Mouse (Mus musculus): ENCODE data around the gene Actg1. TPM values are rescaled to one million over a fixed set of nuclear protein-coding genes. Genes with fewer than 3 reads are reported as not detected.
A peak's percentile ranks its signal among the peaks of the same experiment; 100 is the strongest.

The Actg1 gene
- total RNA-seq, 1 experiment = 2,367 TPM

- in situ Hi-C loops (cut with MboI; ENCODE audit: low sequenced_read_pairs in 2 of 2, unreplicated experiment in 2 of 2) = no loop called here
- Histone ChIP-seq H3K4me3 (ENCODE audit: insufficient read depth in 1 of 2, low read depth in 1 of 2, low read length in 2 of 2, poor library complexity in 1 of 2, severe bottlenecking in 1 of 2) (no peak overlapping the region), H3K9me3 (ENCODE audit: control insufficient read depth, insufficient read depth, low read depth, low read length) (no peaks in the 10 kb centered on the region; the same call in none of the 2 replicates), H3K36me3 (ENCODE audit: control insufficient read depth, insufficient read depth, low read length, poor library complexity, severe bottlenecking) (no peaks in the 10 kb centered on the region), H3K27ac (ENCODE audit: insufficient read depth, low read depth, low read length, poor library complexity, severe bottlenecking) (no peak overlapping the region), H3K9ac (ENCODE audit: insufficient read depth, low read depth, low read length, poor library complexity, severe bottlenecking) (no peak overlapping the region), H3K4me1 (ENCODE audit: control insufficient read depth in 2 of 2, insufficient read depth in 2 of 2, low read length in 2 of 2, poor library complexity in 1 of 2) (peaks cover 3 to 12% of the 10 kb centered on the region in 2 experiments; a peak in 2 of 4 replicates)
- no peak for DNase-seq (ENCODE audit: low read depth, low spot score)
- TF ChIP-seq HCFC1 (IDR thresholded peaks at IDR 0.05; ENCODE audit: borderline replicate concordance, insufficient read depth, low read length) = no peak
- no peak for TF ChIP-seq ZNF384 (IDR thresholded peaks at IDR 0.05; ENCODE audit: low read depth, low read length)
- TF ChIP-seq CHD2 (IDR thresholded peaks at IDR 0.05; ENCODE audit: low read depth, low read length) = no peak
- TF ChIP-seq ZC3H11A (IDR thresholded peaks at IDR 0.05; ENCODE audit: borderline replicate concordance, low read depth, low read length) = no peak
- TF ChIP-seq MAFK (IDR thresholded peaks at IDR 0.05; ENCODE audit: insufficient read depth, low read depth, low read length) = no peak
Measured at GRCm38 (mm10) chr11:120313906-120314685, 34.2 kb downstream of the Actg1 start.

DNA sequence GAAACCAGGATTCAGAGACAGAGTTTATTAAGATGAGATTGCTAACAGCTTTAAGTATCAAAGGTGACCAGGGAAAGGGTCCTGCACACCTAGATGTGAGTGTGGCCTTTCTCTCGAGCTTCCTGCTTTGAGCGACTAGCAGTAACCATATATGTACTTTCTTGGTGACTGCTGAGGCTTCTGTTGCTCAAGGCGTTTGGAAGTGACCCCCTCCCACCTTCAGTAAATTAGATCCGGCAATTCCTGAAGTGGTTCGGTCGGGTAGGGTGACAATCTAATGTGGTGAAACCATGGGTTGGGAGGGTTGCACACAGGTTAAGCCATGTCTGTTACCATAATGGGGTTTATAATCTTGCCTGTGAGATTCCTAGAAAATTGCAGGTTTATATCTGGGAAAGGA, 36.3 kb downstream of the Actg1 start:
- Histone ChIP-seq H3K9ac (ENCODE audit: insufficient read depth, low read depth, low read length, poor library complexity, severe bottlenecking) (no peak overlapping the region), H3K4me3 (ENCODE audit: insufficient read depth in 1 of 2, low read depth in 1 of 2, low read length in 2 of 2, poor library complexity in 1 of 2, severe bottlenecking in 1 of 2) (no peak overlapping the region), H3K4me1 (ENCODE audit: control insufficient read depth in 2 of 2, insufficient read depth in 2 of 2, low read length in 2 of 2, poor library complexity in 1 of 2) (peaks cover 3 to 12% of the 10 kb centered on the region in 2 experiments; a peak in 2 of 4 replicates), H3K36me3 (ENCODE audit: control insufficient read depth, insufficient read depth, low read length, poor library complexity, severe bottlenecking) (no peaks in the 10 kb centered on the region), H3K27ac (ENCODE audit: insufficient read depth, low read depth, low read length, poor library complexity, severe bottlenecking) (no peak overlapping the region), H3K9me3 (ENCODE audit: control insufficient read depth, insufficient read depth, low read depth, low read length) (no peaks in the 10 kb centered on the region; the same call in none of the 2 replicates)
- DNase-seq (ENCODE audit: low read depth, low spot score) = no peak
- in situ Hi-C loops (cut with MboI; ENCODE audit: low sequenced_read_pairs in 2 of 2, unreplicated experiment in 2 of 2) = no loop called here
- TF ChIP-seq CHD2 (IDR thresholded peaks at IDR 0.05; ENCODE audit: low read depth, low read length) = no peak
- TF ChIP-seq MAFK (IDR thresholded peaks at IDR 0.05; ENCODE audit: insufficient read depth, low read depth, low read length) = no peak
- TF ChIP-seq ZNF384 (IDR thresholded peaks at IDR 0.05; ENCODE audit: low read depth, low read length) = no peak
- TF ChIP-seq ZC3H11A (IDR thresholded peaks at IDR 0.05; ENCODE audit: borderline replicate concordance, low read depth, low read length) = no peak
- TF ChIP-seq HCFC1 (IDR thresholded peaks at IDR 0.05; ENCODE audit: borderline replicate concordance, insufficient read depth, low read length) = no peak

- in situ Hi-C loops (cut with MboI; ENCODE audit: low sequenced_read_pairs in 2 of 2, unreplicated experiment in 2 of 2) = no loop called here
- H3K27ac ChIP-seq (ENCODE audit: insufficient read depth, low read depth, low read length, poor library complexity, severe bottlenecking) = no peak overlapping the region
- no peak for DNase-seq (ENCODE audit: low read depth, low spot score)
- H3K4me3 ChIP-seq (ENCODE audit: insufficient read depth in 1 of 2, low read depth in 1 of 2, low read length in 2 of 2, poor library complexity in 1 of 2, severe bottlenecking in 1 of 2) = peak overlapping the region in 1 of 2 experiments; percentile 58; a peak in 2 of 4 replicates
- H3K9ac ChIP-seq (ENCODE audit: insufficient read depth, low read depth, low read length, poor library complexity, severe bottlenecking) = no peak overlapping the region
- H3K4me1 ChIP-seq (ENCODE audit: control insufficient read depth in 2 of 2, insufficient read depth in 2 of 2, low read length in 2 of 2, poor library complexity in 1 of 2) = peaks cover 3 to 12% of the 10 kb centered on the region in 2 experiments; a peak in 2 of 4 replicates
- no peaks in the 10 kb centered on the region; the same call in 1 of the 2 replicates for H3K9me3 ChIP-seq (ENCODE audit: control insufficient read depth, insufficient read depth, low read depth, low read length)
- H3K36me3 ChIP-seq (ENCODE audit: control insufficient read depth, insufficient read depth, low read length, poor library complexity, severe bottlenecking) = no peaks in the 10 kb centered on the region
- TF ChIP-seq CHD2 (IDR thresholded peaks at IDR 0.05; ENCODE audit: low read depth, low read length) (no peak), MAFK (IDR thresholded peaks at IDR 0.05; ENCODE audit: insufficient read depth, low read depth, low read length) (no peak), ZNF384 (IDR thresholded peaks at IDR 0.05; ENCODE audit: low read depth, low read length) (no peak), ZC3H11A (IDR thresholded peaks at IDR 0.05; ENCODE audit: borderline replicate concordance, low read depth, low read length) (no peak), HCFC1 (IDR thresholded peaks at IDR 0.05; ENCODE audit: borderline replicate concordance, insufficient read depth, low read length) (no peak)
Measured at GRCm38 (mm10) chr11:120311561-120311960, 36.8 kb downstream of the Actg1 start.

DNA sequence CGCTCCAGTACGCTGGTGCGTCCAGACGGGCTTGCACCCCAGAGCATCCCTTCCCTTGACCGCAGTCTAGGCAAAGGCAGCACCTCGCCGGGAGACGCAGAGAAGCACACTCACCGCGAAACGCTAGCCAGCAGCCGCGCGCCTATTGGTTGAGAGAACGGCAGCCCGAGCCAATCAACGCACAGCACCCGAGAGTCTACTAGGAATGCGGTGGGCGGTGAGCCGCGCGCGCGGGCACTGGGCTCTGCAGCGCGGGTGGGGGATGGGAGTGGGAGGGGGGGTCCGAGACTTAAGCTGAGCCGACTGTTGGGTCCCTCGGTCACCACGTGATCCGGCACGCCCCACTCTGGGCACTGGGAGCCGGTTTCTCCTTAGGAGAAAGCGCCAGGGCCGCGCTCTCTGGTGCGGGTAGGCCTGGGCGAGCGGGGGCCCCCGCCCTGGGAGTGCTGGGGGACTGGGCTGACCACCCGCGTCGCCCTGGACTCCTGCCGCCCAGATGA, 37.5 kb downstream of the Actg1 start:
- Histone ChIP-seq H3K9me3 (ENCODE audit: control insufficient read depth, insufficient read depth, low read depth, low read length) (no peaks in the 10 kb centered on the region; the same call in 1 of the 2 replicates), H3K27ac (ENCODE audit: insufficient read depth, low read depth, low read length, poor library complexity, severe bottlenecking) (no peak overlapping the region), H3K4me1 (ENCODE audit: control insufficient read depth in 2 of 2, insufficient read depth in 2 of 2, low read length in 2 of 2, poor library complexity in 1 of 2) (peaks cover 3 to 12% of the 10 kb centered on the region in 2 experiments; a peak in 2 of 4 replicates), H3K4me3 (ENCODE audit: insufficient read depth in 1 of 2, low read depth in 1 of 2, low read length in 2 of 2, poor library complexity in 1 of 2, severe bottlenecking in 1 of 2) (peak overlapping the region; percentile 58 to 59), H3K36me3 (ENCODE audit: control insufficient read depth, insufficient read depth, low read length, poor library complexity, severe bottlenecking) (no peaks in the 10 kb centered on the region), H3K9ac (ENCODE audit: insufficient read depth, low read depth, low read length, poor library complexity, severe bottlenecking) (peak overlapping the region; percentile 71)
- no peak for TF ChIP-seq ZC3H11A (IDR thresholded peaks at IDR 0.05; ENCODE audit: borderline replicate concordance, low read depth, low read length)
- TF ChIP-seq MAFK (IDR thresholded peaks at IDR 0.05; ENCODE audit: insufficient read depth, low read depth, low read length) = no peak
- TF ChIP-seq HCFC1 (IDR thresholded peaks at IDR 0.05; ENCODE audit: borderline replicate concordance, insufficient read depth, low read length) = no peak
- TF ChIP-seq CHD2 (IDR thresholded peaks at IDR 0.05; ENCODE audit: low read depth, low read length) = no peak
- TF ChIP-seq ZNF384 (IDR thresholded peaks at IDR 0.05; ENCODE audit: low read depth, low read length) = no peak
- in situ Hi-C loops (cut with MboI; ENCODE audit: low sequenced_read_pairs in 2 of 2, unreplicated experiment in 2 of 2) = no loop called here
- DNase-seq (ENCODE audit: low read depth, low spot score) = peak; percentile 91

Measured in ES-E14 (cell line).